Mouse (Mus musculus) thymus, postnatal 10 days (tissue): ENCODE results near the gene Ank2.

Source experiments
- DNase-seq, 2 experiments: peaks; one replicate each; pipeline ENCODE4 v3.0.0; 2021; ENCODE audit warnings: low spot score in 2 of 2

Gene Ank2

GRCm38 (mm10) chr3:127123376-127123775, 375.8 kb downstream of the Ank2 start:
- no peak for DNase-seq

GRCm38 (mm10) chr3:127118777-127119176, 380.4 kb downstream of the Ank2 start:
- DNase-seq = no peak

GRCm38 (mm10) chr3:127116226-127116625, 382.9 kb downstream of the Ank2 start:
- DNase-seq = no peak

- no peak for DNase-seq
Observed at GRCm38 (mm10) chr3:127113238-127113637, 385.9 kb downstream of the Ank2 start.

GRCm38 (mm10) chr3:127109413-127109812, 389.7 kb downstream of the Ank2 start:
- DNase-seq = no peak

- no peak for DNase-seq
Observed at GRCm38 (mm10) chr3:127108481-127108880, 390.7 kb downstream of the Ank2 start.

GRCm38 (mm10) chr3:127107281-127107680, 391.9 kb downstream of the Ank2 start:
- DNase-seq = no peak

- DNase-seq = no peak
Observed at GRCm38 (mm10) chr3:127101326-127101725, 397.8 kb downstream of the Ank2 start.

- DNase-seq = no peak
Observed at GRCm38 (mm10) chr3:127097745-127098144, 401.4 kb downstream of the Ank2 start.

GRCm38 (mm10) chr3:127097106-127097505, 402.0 kb downstream of the Ank2 start:
- no peak for DNase-seq

GRCm38 (mm10) chr3:127093631-127094030, 405.5 kb downstream of the Ank2 start:
- no peak for DNase-seq

GRCm38 (mm10) chr3:127087574-127087973, 411.6 kb downstream of the Ank2 start:
- no peak for DNase-seq

GRCm38 (mm10) chr3:127086834-127087506, 412.2 kb downstream of the Ank2 start:
- DNase-seq = no peak

GRCm38 (mm10) chr3:127077369-127077768, 421.8 kb downstream of the Ank2 start:
- DNase-seq = no peak

GRCm38 (mm10) chr3:127075531-127076280, 423.4 kb downstream of the Ank2 start:
- no peak for DNase-seq

- DNase-seq = no peak
Observed at GRCm38 (mm10) chr3:127071471-127071870, 427.7 kb downstream of the Ank2 start.

GRCm38 (mm10) chr3:127063654-127064386, 435.3 kb downstream of the Ank2 start:
- DNase-seq = no peak

- no peak for DNase-seq
Observed at GRCm38 (mm10) chr3:127059671-127060070, 439.5 kb downstream of the Ank2 start.

GRCm38 (mm10) chr3:127041288-127041687, 457.9 kb downstream of the Ank2 start:
- DNase-seq = no peak

- no peak for DNase-seq
Observed at GRCm38 (mm10) chr3:127038570-127038969, 460.6 kb downstream of the Ank2 start.

GRCm38 (mm10) chr3:127036118-127036517, 463.0 kb downstream of the Ank2 start:
- no peak for DNase-seq

- no peak for DNase-seq
Observed at GRCm38 (mm10) chr3:127035540-127035939, 463.6 kb downstream of the Ank2 start.

- DNase-seq = no peak
Observed at GRCm38 (mm10) chr3:127034983-127035382, 464.2 kb downstream of the Ank2 start.
